Mouse (Mus musculus): Measurements from ENCODE around the gene Gm20696. TPM values are rescaled to one million over a fixed set of nuclear protein-coding genes. Genes with fewer than 3 reads are reported as not detected.

Gene Gm20696
- polyA plus RNA-seq, 1 experiment = 5.7 TPM

- H3K27ac ChIP-seq (ENCODE audit: control insufficient read depth, insufficient read depth, low read depth, low read length, poor library complexity) = no peak overlapping the region
Observed at GRCm38 (mm10) chr6:99538194-99538941, 128.2 kb downstream of the Gm20696 start.

GRCm38 (mm10) chr6:99534211-99534745 is 132.3 kb downstream of the Gm20696 start:
- no peak for TF ChIP-seq POLR2A (IDR thresholded peaks at IDR 0.05; ENCODE audit: borderline replicate concordance, control insufficient read depth, low read depth, low read length)
- TF ChIP-seq CTCF (IDR thresholded peaks at IDR 0.05; ENCODE audit: control insufficient read depth, insufficient read depth, low read length) = no peak

More at GRCm38 (mm10) chr6:99538194-99538941, 128.2 kb downstream of the Gm20696 start:
- WGBS = 71% methylated on average over 17 of the region's 17 CpGs
- TF ChIP-seq CTCF (IDR thresholded peaks at IDR 0.05; ENCODE audit: control insufficient read depth, insufficient read depth, low read length) = no peak
- TF ChIP-seq POLR2A (IDR thresholded peaks at IDR 0.05; ENCODE audit: borderline replicate concordance, control insufficient read depth, low read depth, low read length) = no peak
- H3K4me3 ChIP-seq (replicated peaks; ENCODE audit: control insufficient read depth, low read depth, low read length) = no peak overlapping the region
- H3K4me1 ChIP-seq (ENCODE audit: control insufficient read depth, insufficient read depth, low read length) = no peaks in the 10 kb centered on the region

GRCm38 (mm10) chr6:99532458-99532857 is 134.1 kb downstream of the Gm20696 start:
- TF ChIP-seq POLR2A (IDR thresholded peaks at IDR 0.05; ENCODE audit: borderline replicate concordance, control insufficient read depth, low read depth, low read length) (no peak), CTCF (IDR thresholded peaks at IDR 0.05; ENCODE audit: control insufficient read depth, insufficient read depth, low read length) (no peak)
- Histone ChIP-seq H3K4me1 (ENCODE audit: control insufficient read depth, insufficient read depth, low read length) (no peaks in the 10 kb centered on the region), H3K27ac (ENCODE audit: control insufficient read depth, insufficient read depth, low read depth, low read length, poor library complexity) (no peak overlapping the region), H3K4me3 (replicated peaks; ENCODE audit: control insufficient read depth, low read depth, low read length) (no peak overlapping the region)
- 70% methylated on average over 4 of the region's 4 CpGs for WGBS

More at GRCm38 (mm10) chr6:99534211-99534745, 132.3 kb downstream of the Gm20696 start:
- Histone ChIP-seq H3K4me3 (replicated peaks; ENCODE audit: control insufficient read depth, low read depth, low read length) (no peak overlapping the region), H3K4me1 (ENCODE audit: control insufficient read depth, insufficient read depth, low read length) (no peaks in the 10 kb centered on the region), H3K27ac (ENCODE audit: control insufficient read depth, insufficient read depth, low read depth, low read length, poor library complexity) (no peak overlapping the region)
- WGBS = 75% methylated on average over 5 of the region's 5 CpGs

GRCm38 (mm10) chr6:99528972-99529371 is 137.6 kb downstream of the Gm20696 start:
- TF ChIP-seq CTCF (IDR thresholded peaks at IDR 0.05; ENCODE audit: control insufficient read depth, insufficient read depth, low read length) = no peak
- no peak for TF ChIP-seq POLR2A (IDR thresholded peaks at IDR 0.05; ENCODE audit: borderline replicate concordance, control insufficient read depth, low read depth, low read length)
- Histone ChIP-seq H3K4me1 (ENCODE audit: control insufficient read depth, insufficient read depth, low read length) (no peaks in the 10 kb centered on the region), H3K27ac (ENCODE audit: control insufficient read depth, insufficient read depth, low read depth, low read length, poor library complexity) (no peak overlapping the region), H3K4me3 (replicated peaks; ENCODE audit: control insufficient read depth, low read depth, low read length) (no peak overlapping the region)
- WGBS = 70% methylated on average over 2 of the region's 2 CpGs

GRCm38 (mm10) chr6:99527457-99528105 is 139.0 kb downstream of the Gm20696 start:
- Histone ChIP-seq H3K4me1 (ENCODE audit: control insufficient read depth, insufficient read depth, low read length) (no peaks in the 10 kb centered on the region), H3K27ac (ENCODE audit: control insufficient read depth, insufficient read depth, low read depth, low read length, poor library complexity) (no peak overlapping the region), H3K4me3 (replicated peaks; ENCODE audit: control insufficient read depth, low read depth, low read length) (no peak overlapping the region)
- TF ChIP-seq CTCF (IDR thresholded peaks at IDR 0.05; ENCODE audit: control insufficient read depth, insufficient read depth, low read length) (no peak), POLR2A (IDR thresholded peaks at IDR 0.05; ENCODE audit: borderline replicate concordance, control insufficient read depth, low read depth, low read length) (no peak)
- WGBS = 94% methylated on average over 6 of the region's 6 CpGs

GRCm38 (mm10) chr6:99525351-99525750 is 141.2 kb downstream of the Gm20696 start:
- peak; percentile 27; the same call in 1 of the 2 replicates for TF ChIP-seq CTCF (IDR thresholded peaks at IDR 0.05; ENCODE audit: control insufficient read depth, insufficient read depth, low read length)
- TF ChIP-seq POLR2A (IDR thresholded peaks at IDR 0.05; ENCODE audit: borderline replicate concordance, control insufficient read depth, low read depth, low read length) = no peak
- Histone ChIP-seq H3K4me3 (replicated peaks; ENCODE audit: control insufficient read depth, low read depth, low read length) (no peak overlapping the region), H3K4me1 (ENCODE audit: control insufficient read depth, insufficient read depth, low read length) (no peaks in the 10 kb centered on the region), H3K27ac (ENCODE audit: control insufficient read depth, insufficient read depth, low read depth, low read length, poor library complexity) (no peak overlapping the region)
- WGBS = 36% methylated on average over 8 of the region's 8 CpGs

GRCm38 (mm10) chr6:99523679-99524370 is 142.8 kb downstream of the Gm20696 start:
- peak overlapping the region; percentile 90; the same call in 1 of the 2 replicates for H3K27ac ChIP-seq (ENCODE audit: control insufficient read depth, insufficient read depth, low read depth, low read length, poor library complexity)
- peak overlapping the region; percentile 91 for H3K4me3 ChIP-seq (replicated peaks; ENCODE audit: control insufficient read depth, low read depth, low read length)
- 31% methylated on average over 10 of the region's 10 CpGs for WGBS
- TF ChIP-seq CTCF (IDR thresholded peaks at IDR 0.05; ENCODE audit: control insufficient read depth, insufficient read depth, low read length) (no peak), POLR2A (IDR thresholded peaks at IDR 0.05; ENCODE audit: borderline replicate concordance, control insufficient read depth, low read depth, low read length) (no peak)
- no peaks in the 10 kb centered on the region for H3K4me1 ChIP-seq (ENCODE audit: control insufficient read depth, insufficient read depth, low read length)
